Comparison of ENCODE assay signal across 9 mouse cellular contexts in genomic region chr11:106192241-106192640, GRCm38 (mm10). TPM values are rescaled to one million over a fixed set of nuclear protein-coding genes. Genes with fewer than 3 reads are reported as not detected.
DNase-seq lines count a peak whose midpoint lies in the region; ATAC-seq and TF ChIP-seq lines count a peak whose summit lies in the region.
"Had no signal": no experiment of that assay in that cellular context is flagged by ENCODE, and none has a peak within 500 bp of the region (broad histone marks: within the 10 kb centered on the region; RNA-seq: fewer than 3 reads in every experiment).

No protein-coding gene starts in this region.

- H3K4me1 ChIP-seq in testis, adult 2 months (ENCODE audit: control insufficient read depth, insufficient read depth, low read length), result no peaks in the 10 kb centered on the region
- H3K4me1 ChIP-seq in forebrain, embryonic 16.5 days (replicated peaks; ENCODE audit: control insufficient read depth, insufficient read depth, low read length), result peaks cover 10% of the 10 kb centered on the region
- H3K4me1 ChIP-seq in liver, embryonic 16.5 days (ENCODE audit: control insufficient read depth, low read depth, low read length), result peaks cover 22% of the 10 kb centered on the region

- TF ChIP-seq POLR2A in testis, adult 2 months (IDR thresholded peaks at IDR 0.05; ENCODE audit: control insufficient read depth, low read depth, low read length), result no peak

- DNase-seq in testis, postnatal 10 days (ENCODE audit: low spot score), result no peak
- no peak for DNase-seq in spleen, postnatal 14 days (ENCODE audit: low spot score in 2 of 2)
- no peak for DNase-seq in cerebellum, postnatal 36 days
- no peak for DNase-seq in spleen, adult 12 weeks (ENCODE audit: low spot score)
- DNase-seq: layer of hippocampus, adult 9-11 months had no signal

- no peaks in the 10 kb centered on the region for H3K9me3 ChIP-seq in forebrain, embryonic 16.5 days (ENCODE audit: control insufficient read depth, low read length)
- H3K9me3 ChIP-seq in liver, embryonic 16.5 days (replicated peaks; ENCODE audit: control insufficient read depth, low read length), result no peaks in the 10 kb centered on the region

- peak overlapping the region; percentile 52 for H3K4me2 ChIP-seq in forebrain, embryonic 16.5 days (ENCODE audit: low read length)
- peak overlapping the region; percentile 90 for H3K4me2 ChIP-seq in liver, embryonic 16.5 days (ENCODE audit: low read depth, low read length)

- no peaks in the 10 kb centered on the region for H3K36me3 ChIP-seq in testis, adult 2 months (ENCODE audit: control insufficient read depth, insufficient read depth, low read length)
- no peaks in the 10 kb centered on the region; the same call in 1 of the 2 replicates for H3K36me3 ChIP-seq in forebrain, embryonic 16.5 days (ENCODE audit: control insufficient read depth, insufficient read depth)
- H3K36me3 ChIP-seq in liver, embryonic 16.5 days (ENCODE audit: control insufficient read depth, insufficient read depth), result no peaks in the 10 kb centered on the region; the same call in 1 of the 2 replicates

- ATAC-seq in forebrain, embryonic 16.5 days, result no peak
- ATAC-seq in liver, embryonic 16.5 days (ENCODE audit: low read depth), result no peak

- 88% methylated on average over 5 of the region's 5 CpGs for WGBS in forebrain, embryonic 16.5 days
- 29% methylated on average over 5 of the region's 5 CpGs for WGBS in liver, embryonic 16.5 days (ENCODE audit: insufficient replicate concordance)

- H3K27ac ChIP-seq in testis, adult 2 months (ENCODE audit: control insufficient read depth, insufficient read depth, low read depth, low read length), result no peak overlapping the region
- H3K27ac ChIP-seq in forebrain, embryonic 16.5 days (ENCODE audit: low read length), result no peak overlapping the region
- peak overlapping the region; percentile 95 for H3K27ac ChIP-seq in liver, embryonic 16.5 days (ENCODE audit: low read length)

- peak overlapping the region; percentile 95 for H3K4me3 ChIP-seq in testis, adult 2 months (ENCODE audit: control insufficient read depth, low read depth, low read length)
- peak overlapping the region; percentile 86; the same call in 1 of the 2 replicates for H3K4me3 ChIP-seq in forebrain, embryonic 16.5 days (replicated peaks; ENCODE audit: low read length)
- H3K4me3 ChIP-seq in liver, embryonic 16.5 days (ENCODE audit: low read depth, low read length), result peak overlapping the region; percentile 81

- no peak for TF ChIP-seq CTCF in testis, adult 2 months (IDR thresholded peaks at IDR 0.05; ENCODE audit: control insufficient read depth, insufficient read depth, insufficient replicate concordance, low read depth, low read length)

- H3K9ac ChIP-seq in forebrain, embryonic 16.5 days (replicated peaks; ENCODE audit: low read depth, low read length), result no peak overlapping the region
- H3K9ac ChIP-seq in liver, embryonic 16.5 days (ENCODE audit: low read depth, low read length), result peak overlapping the region; percentile 85

- no peaks in the 10 kb centered on the region for H3K27me3 ChIP-seq in testis, adult 2 months (ENCODE audit: control insufficient read depth, insufficient read depth, low read length)
- H3K27me3 ChIP-seq in forebrain, embryonic 16.5 days (replicated peaks; ENCODE audit: control insufficient read depth, insufficient read depth, low read length), result no peaks in the 10 kb centered on the region
- H3K27me3 ChIP-seq in liver, embryonic 16.5 days (ENCODE audit: control insufficient read depth, insufficient read depth, low read depth, low read length), result no peaks in the 10 kb centered on the region

RNA-seq across cellular contexts. Expression of gene Strada, which starts 9.7 kb away (rescaled TPM):
- 153 and 157 TPM in 2 replicates for polyA plus RNA-seq in testis, adult 2 months (2012; rRNA removed)
- 28.8 and 30.9 TPM in 2 replicates for polyA plus RNA-seq in forebrain, embryonic 16.5 days (2015; fragmentation: Nextera tagmentation; extraction: Ambion mirVana)
- polyA plus RNA-seq in liver, embryonic 16.5 days (2015; fragmentation: Nextera tagmentation; extraction: Ambion mirVana), result 7.3 and 7.6 TPM in 2 replicates

RNA-seq across cellular contexts. Expression of gene Ccdc47, which starts 23.9 kb away (rescaled TPM):
- 8.2 and 11.0 TPM in 2 replicates for polyA plus RNA-seq in testis, adult 2 months (2012; rRNA removed)
- polyA plus RNA-seq in forebrain, embryonic 16.5 days (2015; fragmentation: Nextera tagmentation; extraction: Ambion mirVana), result 110 TPM in 2 replicates
- polyA plus RNA-seq in liver, embryonic 16.5 days (2015; fragmentation: Nextera tagmentation; extraction: Ambion mirVana), result 42.3 and 44.2 TPM in 2 replicates

RNA-seq across cellular contexts. Expression of gene Ddx42, which starts 24.5 kb away (rescaled TPM):
- 12.0 and 13.2 TPM in 2 replicates for polyA plus RNA-seq in testis, adult 2 months (2012; rRNA removed)
- 112 and 115 TPM in 2 replicates for polyA plus RNA-seq in forebrain, embryonic 16.5 days (2015; fragmentation: Nextera tagmentation; extraction: Ambion mirVana)
- polyA plus RNA-seq in liver, embryonic 16.5 days (2015; fragmentation: Nextera tagmentation; extraction: Ambion mirVana), result 22.7 and 24.7 TPM in 2 replicates

RNA-seq across cellular contexts. Expression of gene Limd2, which starts 31.6 kb away (rescaled TPM):
- 1,077 and 1,168 TPM in 2 replicates for polyA plus RNA-seq in testis, adult 2 months (2012; rRNA removed)
- polyA plus RNA-seq in forebrain, embryonic 16.5 days (2015; fragmentation: Nextera tagmentation; extraction: Ambion mirVana), result 205 and 209 TPM in 2 replicates
- 76.8 and 79.6 TPM in 2 replicates for polyA plus RNA-seq in liver, embryonic 16.5 days (2015; fragmentation: Nextera tagmentation; extraction: Ambion mirVana)

RNA-seq across cellular contexts. Expression of gene Gm10840, which starts 31.6 kb away (rescaled TPM):
- 124 and 142 TPM in 2 replicates for polyA plus RNA-seq in testis, adult 2 months (2012; rRNA removed)
- polyA plus RNA-seq in forebrain, embryonic 16.5 days (2015; fragmentation: Nextera tagmentation; extraction: Ambion mirVana), result 1.1 and 1.2 TPM in 2 replicates
- polyA plus RNA-seq in liver, embryonic 16.5 days (2015; fragmentation: Nextera tagmentation; extraction: Ambion mirVana), result not detected in 2 replicates
- polyA plus RNA-seq: small intestine, adult 2 months had no signal
